Mouse (Mus musculus) brain, embryonic 14.5 days (tissue): ENCODE measurements around the gene Dhrs7.

Experiments used
- CTCF ChIP-seq: fragments of 200-500 bp; IDR thresholded peaks from 2 replicates; pipeline ENCODE4 v1.5.1; 2012; ENCODE audit warnings: inconsistent platforms, mild to moderate bottlenecking, moderate library complexity, borderline replicate concordance; ENCODE audit not compliant: insufficient read depth, insufficient read length; ENCODE audit errors: extremely low read depth
- POLR2A ChIP-seq: fragments of 200-500 bp; IDR thresholded peaks from 2 replicates; pipeline ENCODE4 v1.6.1; 2012; ENCODE audit warnings: mild to moderate bottlenecking, inconsistent platforms, borderline replicate concordance; ENCODE audit not compliant: poor library complexity, insufficient read depth, insufficient read length, severe bottlenecking; ENCODE audit errors: extremely low read depth

DNA sequence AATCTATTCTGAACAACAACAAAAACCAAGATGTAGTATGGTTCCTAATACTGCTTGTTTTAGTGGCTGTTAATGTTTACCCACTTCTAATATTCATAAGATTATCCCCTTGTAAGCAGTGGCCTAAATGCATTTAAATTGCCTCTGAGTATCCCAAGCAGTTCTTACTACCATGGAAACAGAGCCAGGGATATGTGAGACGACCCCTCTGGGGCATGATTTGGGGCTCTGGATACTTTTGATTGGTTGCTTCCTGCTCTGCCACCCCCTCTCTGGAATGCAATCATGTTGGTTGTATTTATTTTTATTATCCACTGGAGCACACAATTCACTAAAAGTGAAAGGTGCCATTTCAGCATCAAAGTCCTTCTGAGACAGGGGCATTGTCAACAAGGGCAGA lies 35.3 kb upstream of the Dhrs7 start:
- TF ChIP-seq CTCF (no peak), POLR2A (no peak)
